Mouse (Mus musculus): ENCODE data around the gene Stau1. TPM values are rescaled to one million over a fixed set of nuclear protein-coding genes. Genes with fewer than 3 reads are reported as not detected.
A peak's percentile ranks its signal among the peaks of the same experiment; 100 is the strongest.

The Stau1 gene
- total RNA-seq, 2 experiments from 2014 or later: 59.0 to 67.2 TPM

- DNase-seq: no peak
Observed at GRCm38 (mm10) chr2:166906523-166907182, 89.4 kb downstream of the Stau1 start.

GRCm38 (mm10) chr2:166905711-166906522 is 90.2 kb downstream of the Stau1 start, which contains the start of gene Cse1l:
TSS of gene Cse1l (plus strand) at chr2:166906040.
- DNase-seq: peak; percentile 96 to 98

GRCm38 (mm10) chr2:166903719-166904282 is 92.3 kb downstream of the Stau1 start:
- DNase-seq: no peak

- DNase-seq: no peak
Observed at GRCm38 (mm10) chr2:166900792-166901505, 95.2 kb downstream of the Stau1 start.

GRCm38 (mm10) chr2:166899746-166900145 is 96.4 kb downstream of the Stau1 start:
- DNase-seq: no peak

GRCm38 (mm10) chr2:166899161-166899560 is 96.9 kb downstream of the Stau1 start:
- DNase-seq: no peak

Other genes with a start within 250 kb of the Stau1 start
- 1 to 10 TPM; 4.5 to 5.5 TPM for gene Trp53rkb, start 203.8 kb downstream of the Stau1 start, total RNA-seq (2021)
- gene Arfgef2, start 190.7 kb downstream of the Stau1 start, total RNA-seq (2021): 10 to 100 TPM; 46.0 to 49.1 TPM
- 10 to 100 TPM; 53.1 to 54.8 TPM for gene Cse1l, start 90.3 kb downstream of the Stau1 start, total RNA-seq (2021)
- 10 to 100 TPM; 28.6 to 34.2 TPM for gene Ddx27, start 18.9 kb upstream of the Stau1 start, total RNA-seq (2021)
- gene Znfx1, start 66.7 kb upstream of the Stau1 start, total RNA-seq (2021): 10 to 100 TPM; 42.7 to 49.1 TPM
- gene Kcnb1, start 193.9 kb upstream of the Stau1 start, total RNA-seq (2021): 100 to 1,000 TPM in 1 of 2 experiments, 10 to 100 TPM in 1; 94.3 to 107 TPM
- 1 to 10 TPM in 1 of 2 experiments, under 1 TPM in 1; 0.52 to 1.1 TPM for gene Ptgis, start 244.3 kb upstream of the Stau1 start, total RNA-seq (2021)